Mouse (Mus musculus): Measurements from ENCODE around the gene Isx.

Gene Isx

DNA sequence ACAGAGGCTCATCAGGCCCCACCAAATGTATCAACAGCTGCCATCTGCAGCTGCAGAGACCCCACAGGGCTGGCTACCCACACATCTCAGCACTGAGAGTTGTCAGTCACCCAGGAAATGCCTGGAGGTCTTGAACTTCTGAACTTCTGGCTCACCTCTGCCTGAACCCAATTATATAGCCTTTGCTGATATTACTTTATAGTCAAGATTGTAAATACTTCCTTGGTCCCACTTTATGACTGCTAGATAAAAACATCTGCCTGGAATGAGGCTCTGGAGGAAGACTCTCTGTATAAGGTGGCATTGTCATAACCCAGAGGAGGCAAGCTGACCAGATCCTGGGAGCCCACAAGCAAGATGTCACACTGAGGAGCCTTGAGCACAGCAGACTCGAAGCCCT lies 28.8 kb downstream of the Isx start:
- DNase-seq (ENCODE audit: low spot score in 2 of 2): no peak

DNA sequence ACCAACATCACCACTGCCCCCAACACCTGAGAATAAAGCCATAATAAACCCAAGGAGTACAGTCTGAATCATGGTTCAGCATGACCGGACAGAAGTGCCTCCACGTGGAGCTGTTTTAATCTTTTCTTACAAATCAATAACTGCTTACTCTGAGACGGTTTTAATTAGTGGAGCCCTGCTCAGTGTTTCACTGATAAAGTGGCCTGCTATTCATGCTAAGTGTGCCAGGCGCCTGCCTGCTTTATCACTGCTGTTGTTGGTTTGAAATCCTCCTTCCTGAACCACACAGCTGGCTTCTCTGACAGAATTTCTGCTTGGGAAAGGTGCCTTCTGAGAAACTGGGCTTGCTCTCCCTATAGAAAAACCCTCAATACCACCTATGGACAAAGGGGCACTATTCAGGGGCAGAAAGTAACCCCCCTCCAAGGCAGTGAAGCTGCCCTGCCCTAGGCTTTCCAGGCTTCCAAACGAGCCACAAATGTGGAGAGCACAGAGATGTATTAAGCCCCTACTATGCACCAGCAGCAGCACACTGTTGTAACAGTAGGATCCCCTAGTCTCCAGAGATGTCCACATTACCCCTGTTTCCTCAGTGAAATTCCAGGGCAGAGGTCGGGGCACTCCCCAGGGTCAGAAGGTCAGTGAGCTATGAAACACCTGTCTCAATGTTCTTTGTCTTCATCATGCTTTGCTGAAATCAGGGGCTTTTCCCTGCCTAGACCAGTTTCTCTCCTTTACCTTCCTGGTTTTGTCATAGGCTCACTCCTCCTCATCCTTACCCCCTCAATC lies 30.3 kb downstream of the Isx start:
- DNase-seq (ENCODE audit: low spot score in 2 of 2): no peak

DNA sequence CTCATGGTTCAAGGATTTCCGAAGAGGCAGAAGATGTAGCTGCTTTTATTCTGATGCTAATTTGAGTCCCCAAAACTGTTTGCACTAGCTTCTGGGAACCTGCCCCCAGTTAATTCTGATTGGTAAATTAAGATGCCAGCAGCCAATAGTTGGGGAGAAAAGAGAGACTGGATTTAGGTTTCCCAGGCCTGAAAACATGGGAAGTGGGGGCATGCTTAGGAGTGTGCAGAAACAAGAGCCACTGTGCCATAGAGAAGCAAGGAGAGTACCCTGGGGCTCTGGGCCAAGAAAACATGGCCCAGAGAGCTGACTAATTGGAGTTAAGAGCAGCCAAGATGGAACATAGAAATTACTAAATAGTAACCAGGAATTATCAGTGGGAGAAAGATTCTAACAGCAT lies 33.4 kb downstream of the Isx start:
- DNase-seq (ENCODE audit: low spot score in 2 of 2): no peak

DNA sequence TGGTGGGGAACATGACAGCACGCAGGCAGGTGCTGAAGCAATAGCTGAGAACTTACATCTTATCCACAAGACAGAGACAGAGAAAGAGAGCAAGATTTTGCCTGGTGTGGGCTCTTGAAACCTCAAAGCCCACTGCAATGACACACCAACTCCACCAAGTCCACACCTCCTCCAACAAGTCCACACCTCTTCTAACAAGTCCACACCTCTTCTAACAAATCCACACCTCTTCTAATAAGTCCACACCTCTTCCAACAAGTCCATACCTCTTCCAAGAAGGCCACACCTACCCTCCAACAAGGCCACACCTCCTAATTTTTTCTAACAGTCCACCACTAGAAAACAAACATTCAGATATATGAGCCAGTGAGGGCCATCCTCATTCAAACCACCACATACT lies 37.7 kb downstream of the Isx start:
- no peak for DNase-seq (ENCODE audit: low spot score in 2 of 2)

DNA sequence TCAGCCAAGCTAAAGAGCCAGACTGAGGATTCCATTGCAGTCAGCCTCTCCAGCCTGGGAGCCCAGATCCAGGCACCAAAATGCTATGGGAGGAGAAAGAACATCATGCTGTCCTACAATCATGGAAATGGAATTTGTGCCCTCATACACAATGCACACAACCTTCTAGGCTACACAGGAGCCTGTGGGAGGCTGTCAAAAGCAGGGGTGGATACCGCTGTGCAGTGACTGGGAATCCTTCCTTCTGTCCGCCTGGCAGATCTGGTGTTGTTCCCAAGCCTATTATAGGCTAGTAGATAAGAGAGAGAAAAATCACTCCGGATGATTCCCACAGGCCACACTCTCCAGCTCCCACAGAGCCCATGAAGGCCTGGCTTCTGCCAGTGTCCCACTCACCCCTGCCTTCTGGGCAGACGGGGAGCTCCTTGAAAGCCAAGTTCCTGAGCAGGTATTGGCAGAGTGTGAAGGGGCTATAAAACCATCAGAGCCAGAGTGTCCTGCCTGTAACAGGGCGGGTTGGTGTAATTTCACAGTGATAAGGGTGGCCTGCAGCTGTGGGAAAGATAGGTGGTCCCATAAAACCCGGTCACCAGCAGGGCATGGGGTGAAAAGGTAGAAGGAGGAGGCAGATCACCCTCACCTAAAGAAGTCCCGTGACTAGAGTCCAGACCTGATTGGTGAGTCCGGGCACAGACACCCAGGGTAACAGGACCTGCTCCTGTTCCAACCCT lies 47.9 kb downstream of the Isx start:
- no peak for DNase-seq (ENCODE audit: low spot score in 2 of 2)

DNA sequence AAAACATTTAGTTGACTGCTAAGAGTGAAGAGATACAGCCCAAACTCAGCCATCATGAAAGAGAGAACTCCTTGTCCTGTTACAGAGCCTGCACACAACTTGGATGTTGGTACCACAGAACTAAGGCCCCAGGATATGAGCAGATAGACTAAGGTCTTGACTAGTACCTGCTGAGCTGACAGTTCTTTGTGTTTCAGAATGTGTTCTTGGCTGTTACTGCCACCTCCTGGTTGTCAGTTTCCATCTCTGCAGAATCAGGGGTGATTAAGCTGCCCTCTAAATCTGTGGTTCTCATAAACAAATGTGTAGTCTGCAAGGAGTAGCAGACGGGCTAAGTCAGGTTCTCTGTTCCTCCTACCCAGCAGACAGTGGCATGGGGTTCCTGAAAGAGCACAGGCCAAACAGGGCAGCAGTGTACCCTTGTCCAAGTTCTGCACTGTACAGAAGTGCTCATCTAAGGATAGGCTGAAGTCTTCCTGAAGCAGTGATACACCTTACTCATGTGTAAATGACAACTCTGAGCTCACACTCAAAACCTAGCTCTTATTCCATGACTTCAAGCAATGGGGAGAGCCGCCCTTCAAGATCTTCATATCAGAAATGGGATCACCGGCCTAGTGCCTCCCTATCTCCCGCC lies 49.0 kb downstream of the Isx start:
- no peak for DNase-seq (ENCODE audit: low spot score in 2 of 2)

DNA sequence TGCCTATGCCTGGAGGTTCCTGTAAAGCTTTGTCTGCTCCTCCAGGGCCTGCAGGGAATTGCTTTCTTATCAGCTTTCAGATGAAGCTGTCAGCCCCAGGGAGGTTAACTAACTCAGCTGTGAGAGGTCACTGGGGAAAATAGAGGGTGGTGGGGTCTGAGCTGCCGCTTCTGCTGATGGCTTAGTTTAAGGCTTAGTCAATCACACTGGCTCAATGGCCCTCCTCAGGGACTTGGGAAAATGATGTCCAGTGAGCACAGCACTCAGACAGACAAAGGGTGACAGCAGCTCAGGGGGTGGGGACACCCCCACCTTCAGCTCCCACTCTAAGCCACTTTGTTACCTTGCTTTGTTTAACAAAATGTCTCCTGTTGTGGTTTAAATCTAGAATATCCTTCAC lies 55.0 kb downstream of the Isx start:
- no peak for DNase-seq (ENCODE audit: low spot score in 2 of 2)

DNA sequence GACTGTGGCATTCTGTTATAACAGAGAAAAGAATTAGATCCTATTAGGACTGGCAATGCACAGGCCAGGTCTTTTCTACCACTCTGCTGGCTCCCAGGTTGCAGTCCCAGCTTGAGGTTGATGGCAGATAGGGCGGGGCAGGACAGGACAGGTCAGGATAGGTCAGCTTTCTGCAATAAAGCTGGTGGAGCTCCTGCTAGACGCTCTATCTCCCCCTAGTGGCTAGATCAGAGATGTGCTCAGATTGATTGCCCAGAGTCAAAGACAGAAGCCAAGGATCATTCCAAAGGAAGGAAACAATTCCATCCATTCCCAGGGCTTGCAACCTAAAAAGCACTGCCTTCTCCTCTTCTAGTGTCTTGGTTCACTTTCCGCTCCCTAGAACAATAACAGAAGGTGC lies 57.8 kb downstream of the Isx start:
- no peak for DNase-seq (ENCODE audit: low spot score in 2 of 2)

DNA sequence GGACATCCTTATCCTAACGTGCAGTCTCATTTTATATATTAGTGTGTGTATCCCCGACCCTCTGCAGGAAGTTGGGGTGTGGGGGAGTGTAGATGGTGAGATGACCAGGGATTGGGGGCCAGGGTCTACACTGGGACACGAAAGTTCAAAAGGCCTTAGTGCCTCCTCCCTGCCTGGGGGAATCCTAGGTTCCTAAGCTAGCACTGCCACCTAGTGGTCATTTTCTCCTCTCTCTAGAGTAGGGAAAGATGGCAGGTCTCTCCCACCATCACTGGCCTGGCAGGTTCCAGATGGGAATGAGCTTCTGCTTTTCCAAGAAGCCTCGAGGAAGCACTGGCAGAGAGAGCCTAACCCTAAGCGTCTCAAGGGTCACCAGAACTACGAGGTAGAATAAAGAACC lies 62.3 kb downstream of the Isx start:
- peak; percentile 14 to 67 for DNase-seq (ENCODE audit: low spot score in 2 of 2)

DNA sequence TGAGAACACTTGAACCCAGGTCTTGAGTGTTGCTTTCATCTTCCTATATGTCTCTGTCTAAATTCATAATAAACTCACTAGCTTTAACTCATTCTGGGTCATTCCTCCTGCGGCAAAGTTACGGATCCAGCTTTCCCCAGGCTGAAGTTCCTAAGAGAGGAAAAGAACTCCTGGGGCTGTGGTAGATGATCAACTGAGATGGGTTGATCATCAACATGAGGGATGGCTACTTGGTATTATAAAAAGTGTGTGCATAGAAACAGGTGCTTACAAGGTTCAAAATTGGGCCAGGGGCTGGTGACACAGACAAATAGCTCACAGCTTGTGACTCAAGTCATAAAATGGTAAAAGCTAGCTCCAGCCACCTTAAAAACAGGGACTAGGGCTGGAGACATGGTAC lies 63.7 kb downstream of the Isx start:
- no peak for DNase-seq (ENCODE audit: low spot score in 2 of 2)

DNA sequence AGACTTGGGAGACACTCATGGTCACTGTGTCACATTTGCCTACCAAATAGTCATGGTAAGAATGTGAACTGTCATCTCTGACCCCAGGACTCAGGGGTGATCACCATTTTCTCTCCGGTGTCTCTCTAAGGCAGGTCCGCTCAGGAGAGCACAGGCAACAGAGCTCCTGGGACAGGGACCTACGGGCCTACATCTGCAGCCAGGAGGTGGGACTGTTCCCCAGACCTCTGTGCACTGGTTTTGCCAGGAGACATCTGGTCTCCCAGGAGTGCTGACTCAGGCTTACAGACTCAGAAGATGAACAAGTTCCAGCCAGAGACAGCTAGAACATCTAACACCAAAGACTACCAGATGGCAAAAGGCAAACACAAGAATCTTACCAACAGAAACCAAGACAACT lies 69.1 kb downstream of the Isx start:
- DNase-seq (ENCODE audit: low spot score in 2 of 2): no peak

Measured in spleen, postnatal 4 days (tissue).